In genomic region chr16:52081756-52082155, GRCm38 (mm10) we compare ENCODE assay signal across 14 mouse cellular contexts. TPM values are rescaled to one million over a fixed set of nuclear protein-coding genes. Genes with fewer than 3 reads are reported as not detected.
DNase-seq lines count a peak whose midpoint lies in the region; ATAC-seq lines count a peak whose summit lies in the region.
"Had no signal": no experiment of that assay in that cellular context is flagged by ENCODE, and none has a peak within 500 bp of the region (broad histone marks: within the 10 kb centered on the region; RNA-seq: fewer than 3 reads in every experiment).

No protein-coding gene starts in this region.

- WGBS in kidney, embryonic 16.5 days = 27% methylated on average over 3 of the region's 3 CpGs

- ATAC-seq in kidney, embryonic 16.5 days (ENCODE audit: low FRiP score, low TSS enrichment) = no peak
- ATAC-seq in erythroid progenitor cell, adult 5-6 weeks (replicated peaks; ENCODE audit: low FRiP score, poor library complexity, severe bottlenecking) = peak; percentile 41
- ATAC-seq in megakaryocyte progenitor cell, adult 5-6 weeks (replicated peaks; ENCODE audit: poor library complexity) = peak; percentile 88
- ATAC-seq: forebrain, embryonic 16.5 days; hindbrain, postnatal 0 days had no signal

- no peak for DNase-seq in kidney, adult 11 months
- DNase-seq in CD4-positive, CD25-positive, alpha-beta regulatory T cell, adult 2 months (ENCODE audit: low read depth, low spot score) = peak; percentile 79
- DNase-seq in left cerebral cortex, adult 11 months (ENCODE audit: low spot score) = no peak
- DNase-seq in layer of hippocampus, postnatal 36 days = no peak
- DNase-seq in retina, embryonic 14.5 days (ENCODE audit: low spot score) = no peak

- no peak overlapping the region for H3K9ac ChIP-seq in kidney, embryonic 16.5 days (replicated peaks; ENCODE audit: low read length)
- H3K9ac ChIP-seq: embryonic facial prominence, embryonic 12.5 days; lung, embryonic 15.5 days had no signal

- H3K4me1 ChIP-seq in kidney, embryonic 16.5 days (ENCODE audit: insufficient read depth, low read length) = peaks cover 27% of the 10 kb centered on the region

- H3K4me3 ChIP-seq in kidney, embryonic 16.5 days (ENCODE audit: low read length) = no peak overlapping the region
- H3K4me3 ChIP-seq: embryonic facial prominence, embryonic 12.5 days; lung, embryonic 15.5 days; myocyte had no signal

- H3K27me3 ChIP-seq in kidney, embryonic 16.5 days (ENCODE audit: insufficient read depth, low read length) = no peaks in the 10 kb centered on the region
- H3K27me3 ChIP-seq: embryonic facial prominence, embryonic 12.5 days; lung, embryonic 15.5 days had no signal

- peak overlapping the region; percentile 5; the same call in 1 of the 2 replicates for H3K4me2 ChIP-seq in kidney, embryonic 16.5 days (replicated peaks; ENCODE audit: low read depth, low read length)
- H3K4me2 ChIP-seq: embryonic facial prominence, embryonic 12.5 days; heart, embryonic 11.5 days; lung, embryonic 15.5 days had no signal

- H3K36me3 ChIP-seq in kidney, embryonic 16.5 days (ENCODE audit: insufficient read depth, low read length) = no peaks in the 10 kb centered on the region
- H3K36me3 ChIP-seq: embryonic facial prominence, embryonic 12.5 days; lung, embryonic 15.5 days had no signal

- H3K27ac ChIP-seq in kidney, embryonic 16.5 days (ENCODE audit: low read length) = no peak overlapping the region
- H3K27ac ChIP-seq: embryonic facial prominence, embryonic 12.5 days; hindbrain, postnatal 0 days; lung, embryonic 15.5 days had no signal

- H3K9me3 ChIP-seq in kidney, embryonic 16.5 days (ENCODE audit: low read length) = no peaks in the 10 kb centered on the region
- H3K9me3 ChIP-seq: embryonic facial prominence, embryonic 12.5 days; lung, embryonic 15.5 days had no signal

RNA-seq across cellular contexts. Expression of gene Cblb, which starts 50.7 kb away (rescaled TPM):
- 15.3 and 20.8 TPM in 2 replicates for polyA plus RNA-seq in kidney, embryonic 16.5 days (2015; fragmentation: Nextera tagmentation; extraction: Ambion mirVana)
- 14.3 and 17.3 TPM in 2 replicates for total RNA-seq in erythroid progenitor cell, adult 5-6 weeks (2015; ENCODE audit: low replicate concordance)
- 5.4 and 7.8 TPM in 2 replicates for total RNA-seq in erythroid progenitor cell, adult 5-6 weeks (2017; ENCODE audit: low replicate concordance)
- total RNA-seq in megakaryocyte progenitor cell, adult 5-6 weeks (2015) = 13.4 and 18.3 TPM in 2 replicates
- total RNA-seq in megakaryocyte progenitor cell, adult 5-6 weeks (2017) = 7.4 and 8.9 TPM in 2 replicates
- 10 to 100 TPM; 39.2 to 43.4 TPM for total RNA-seq in layer of hippocampus, postnatal 36 days (2021)
